Mouse (Mus musculus) hindbrain, postnatal 0 days (tissue): ENCODE measurements at regions not wholly inside any gene's neighbourhood (a gene's known extent, or its start where the extent isn't known, plus 50 kb on each side); places are given as distances from the start of the nearest gene placed in this dataset.
"Not testable (repeated sequence)": the region's sequence is repeated elsewhere in the genome, so short reads cannot be mapped to it uniquely, and the experiment has no call there.

Experiments used
- ATAC-seq: fragments of 200-750 bp; cut with Nextera tagmentation; 2 replicates; pipeline ENCODE4 v1.8.0; 2017; ENCODE audit warnings: mild to moderate bottlenecking, moderate TSS enrichment, moderate library complexity
- DNase-seq: peaks from one replicate; pipeline ENCODE4 v3.0.0-alpha.2; 2015; ENCODE audit warnings: low spot score
- H3K27ac ChIP-seq: fragments of 300-500 bp; sonication (generic); 2 replicates; pipeline ENCODE4 v1.5.1; 2014; ENCODE audit warnings: mild to moderate bottlenecking
- H3K27me3 ChIP-seq: fragments of 300-500 bp; sonication (generic); 2 replicates; pipeline ENCODE4 v1.6.1; 2014; ENCODE audit warnings: low read length, mixed read lengths; ENCODE audit not compliant: insufficient read depth
- H3K36me3 ChIP-seq: fragments of 300-500 bp; sonication (generic); 2 replicates; pipeline ENCODE4 v1.6.1; 2014; ENCODE audit warnings: low read length, mixed read lengths; ENCODE audit not compliant: insufficient read depth
- H3K4me1 ChIP-seq: fragments of 300-500 bp; sonication (generic); 2 replicates; pipeline ENCODE4 v1.6.1; 2014; ENCODE audit warnings: antibody characterized with exemption, low read length, mixed read lengths; ENCODE audit not compliant: insufficient read depth
- H3K4me2 ChIP-seq: fragments of 300-500 bp; sonication (generic); 2 replicates; pipeline ENCODE4 v1.6.1; 2014; ENCODE audit warnings: low read depth, mild to moderate bottlenecking, low read length, moderate library complexity, mixed read lengths
- H3K4me3 ChIP-seq: fragments of 300-500 bp; sonication (generic); 2 replicates; pipeline ENCODE4 v1.5.1; 2014; ENCODE audit warnings: low read length
- H3K9ac ChIP-seq: fragments of 300-500 bp; sonication (generic); replicated peaks from 2 replicates; pipeline ENCODE4 v1.6.1; 2014; ENCODE audit warnings: mild to moderate bottlenecking, low read length, moderate library complexity, mixed read lengths
- H3K9me3 ChIP-seq: fragments of 300-500 bp; sonication (generic); 2 replicates; pipeline ENCODE4 v1.6.1; 2016; ENCODE audit warnings: low read length, mixed read lengths
- CTCF ChIP-seq: IDR thresholded peaks from 2 replicates; pipeline ENCODE4 v1.5.1; 2016; ENCODE audit warnings: antibody characterized with exemption, control low read depth, low read depth
- WGBS: fragments of 180-500 bp; shearing (Covaris S2); extraction: QIAGEN DNeasy Blood & Tissue Kit; methylation state at CpG from one replicate; pipeline ENCODE4 v1.1.7; 2014; 5-methylcytosine and 5-hydroxymethylcytosine counted together

DNA sequence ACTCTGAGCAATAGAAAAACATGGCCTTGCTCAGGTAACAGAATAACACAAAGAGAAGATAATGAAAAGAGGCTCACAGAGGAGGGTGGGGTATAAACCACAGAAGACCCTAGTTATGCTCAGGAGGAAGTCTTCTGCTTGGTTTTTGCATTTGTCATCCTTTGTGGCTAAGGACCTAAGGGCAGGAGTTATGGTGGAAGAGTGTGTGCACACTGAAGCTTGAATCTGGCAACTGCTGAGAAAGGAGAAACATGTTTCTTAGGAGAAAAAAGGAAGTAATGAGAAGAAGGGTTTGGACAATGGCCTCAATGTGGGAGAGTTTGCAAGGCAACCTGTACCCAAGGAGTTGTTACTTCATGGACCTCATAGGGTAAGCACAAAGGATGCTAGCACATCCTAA, 106.8 kb upstream of the Nyap2 start:
- no peaks in the 10 kb centered on the region for H3K36me3 ChIP-seq
- no peak overlapping the region for H3K27ac ChIP-seq
- DNase-seq, result no peak
- no peak for ATAC-seq
- no peak overlapping the region for H3K9ac ChIP-seq
- TF ChIP-seq CTCF, result no peak
- H3K9me3 ChIP-seq, result no peaks in the 10 kb centered on the region
- H3K4me2 ChIP-seq, result no peak overlapping the region
- H3K4me1 ChIP-seq, result no peaks in the 10 kb centered on the region
- no peaks in the 10 kb centered on the region for H3K27me3 ChIP-seq
- no peak overlapping the region for H3K4me3 ChIP-seq

DNA sequence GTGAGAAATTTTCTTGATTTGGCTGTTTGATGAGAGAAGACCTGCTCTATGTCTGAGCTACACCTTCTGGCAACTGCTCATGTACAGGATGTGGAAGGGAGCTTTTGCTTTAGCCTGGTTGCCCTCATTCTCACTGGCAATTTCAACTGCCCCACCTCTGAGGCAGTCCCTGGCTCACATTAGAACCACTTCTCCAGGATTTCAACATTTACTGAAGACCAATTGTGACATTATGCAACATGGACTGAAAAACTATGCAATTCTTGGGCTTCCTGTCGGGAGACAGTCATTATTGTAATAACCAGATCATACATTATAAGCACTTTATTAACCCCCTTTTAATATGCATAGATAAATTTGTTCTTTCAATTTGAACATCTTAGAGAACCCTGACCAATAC, 107.6 kb upstream of the Nyap2 start:
- Histone ChIP-seq H3K4me3 (no peak overlapping the region), H3K9ac (no peak overlapping the region), H3K9me3 (no peaks in the 10 kb centered on the region), H3K36me3 (no peaks in the 10 kb centered on the region), H3K4me1 (no peaks in the 10 kb centered on the region), H3K4me2 (no peak overlapping the region), H3K27ac (no peak overlapping the region), H3K27me3 (no peaks in the 10 kb centered on the region)
- WGBS, result 86% methylated on average over 1 of the region's 1 CpGs
- no peak for DNase-seq
- no peak for ATAC-seq
- no peak for TF ChIP-seq CTCF

DNA sequence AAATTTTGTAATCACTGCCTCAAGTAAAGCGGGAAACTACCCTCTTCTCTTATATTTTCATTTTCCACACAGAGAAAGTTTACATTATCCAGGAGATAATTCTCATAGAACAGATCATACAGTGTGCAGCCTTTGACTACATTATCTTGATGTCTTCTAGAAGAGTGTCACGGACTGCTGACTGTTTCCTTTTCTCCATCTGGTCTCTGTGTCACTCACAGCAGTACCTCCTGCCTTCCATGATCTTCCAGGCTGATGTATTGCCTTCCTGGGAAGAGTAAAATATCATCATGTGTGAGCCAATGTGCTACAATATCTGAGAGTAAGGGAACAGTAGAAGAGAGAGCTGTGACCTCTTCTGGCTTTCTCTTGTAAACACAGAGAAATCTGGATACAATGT, 111.0 kb upstream of the Nyap2 start:
- Histone ChIP-seq H3K4me3 (no peak overlapping the region), H3K36me3 (no peaks in the 10 kb centered on the region), H3K4me2 (no peak overlapping the region), H3K4me1 (no peaks in the 10 kb centered on the region), H3K9ac (no peak overlapping the region), H3K27ac (no peak overlapping the region), H3K27me3 (no peaks in the 10 kb centered on the region), H3K9me3 (no peaks in the 10 kb centered on the region)
- peak; percentile 32 for DNase-seq
- peak; percentile 51; the same call in 1 of the 2 replicates for ATAC-seq
- TF ChIP-seq CTCF, result peak; percentile 10; the same call in 1 of the 2 replicates
- 76% methylated on average over 2 of the region's 2 CpGs for WGBS

DNA sequence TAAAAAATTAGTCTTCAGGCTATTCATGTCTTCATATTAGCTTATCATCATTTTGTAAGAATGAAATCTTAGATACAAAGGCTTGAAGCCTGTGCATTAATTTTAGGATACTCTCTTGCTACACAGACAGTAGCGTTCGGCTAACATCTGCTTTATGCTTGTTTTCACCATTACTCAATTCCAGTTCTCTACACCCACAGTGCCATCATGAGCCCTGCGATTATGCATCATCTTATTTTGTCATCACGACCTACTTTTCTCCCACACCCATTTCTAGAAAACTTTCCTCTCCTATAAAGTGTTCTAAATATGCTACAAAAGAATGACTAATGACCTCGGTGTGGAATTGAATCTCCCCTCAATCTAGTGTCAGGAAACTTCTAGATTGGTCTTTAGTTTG, 112.4 kb upstream of the Nyap2 start:
- ATAC-seq (no peak), DNase-seq (no peak)
- no peak overlapping the region for H3K27ac ChIP-seq
- H3K36me3 ChIP-seq, result no peaks in the 10 kb centered on the region
- H3K4me2 ChIP-seq, result no peak overlapping the region
- no peaks in the 10 kb centered on the region for H3K9me3 ChIP-seq
- H3K27me3 ChIP-seq, result no peaks in the 10 kb centered on the region
- 85% methylated on average over 5 of the region's 5 CpGs for WGBS
- no peak overlapping the region for H3K9ac ChIP-seq
- no peak for TF ChIP-seq CTCF
- no peak overlapping the region for H3K4me3 ChIP-seq
- H3K4me1 ChIP-seq, result no peaks in the 10 kb centered on the region

DNA sequence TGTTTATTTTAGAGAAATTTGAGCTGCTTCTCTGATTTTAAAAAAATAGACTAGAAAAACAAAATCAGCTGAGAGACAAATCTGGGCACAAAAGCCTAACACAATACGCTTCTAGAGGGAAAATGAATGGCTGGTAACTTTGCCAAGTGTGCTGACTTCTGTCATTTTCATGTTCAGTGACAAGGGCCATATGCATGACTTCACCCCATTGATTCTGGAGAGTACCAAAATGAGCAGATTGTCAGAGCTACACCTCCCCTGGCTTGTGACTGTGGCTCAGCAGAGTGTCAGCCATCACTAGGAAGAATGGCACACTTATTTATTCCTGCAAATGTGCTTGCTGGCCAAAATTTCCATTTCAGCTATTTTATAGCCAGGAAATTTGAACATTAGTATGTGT, 112.9 kb upstream of the Nyap2 start:
- H3K36me3 ChIP-seq, result no peaks in the 10 kb centered on the region
- no peak overlapping the region for H3K4me3 ChIP-seq
- H3K4me2 ChIP-seq, result no peak overlapping the region
- no peak for TF ChIP-seq CTCF
- H3K9ac ChIP-seq, result no peak overlapping the region
- H3K27me3 ChIP-seq, result no peaks in the 10 kb centered on the region
- H3K27ac ChIP-seq, result no peak overlapping the region
- 52% methylated on average over 1 of the region's 1 CpGs for whole genome bisulfite sequencing
- ATAC-seq, result 0 out of 2 replicates have a peak, but pooled peaks have one; percentile 62
- peak; percentile 62 for DNase-seq
- no peaks in the 10 kb centered on the region for H3K9me3 ChIP-seq
- no peaks in the 10 kb centered on the region for H3K4me1 ChIP-seq

DNA sequence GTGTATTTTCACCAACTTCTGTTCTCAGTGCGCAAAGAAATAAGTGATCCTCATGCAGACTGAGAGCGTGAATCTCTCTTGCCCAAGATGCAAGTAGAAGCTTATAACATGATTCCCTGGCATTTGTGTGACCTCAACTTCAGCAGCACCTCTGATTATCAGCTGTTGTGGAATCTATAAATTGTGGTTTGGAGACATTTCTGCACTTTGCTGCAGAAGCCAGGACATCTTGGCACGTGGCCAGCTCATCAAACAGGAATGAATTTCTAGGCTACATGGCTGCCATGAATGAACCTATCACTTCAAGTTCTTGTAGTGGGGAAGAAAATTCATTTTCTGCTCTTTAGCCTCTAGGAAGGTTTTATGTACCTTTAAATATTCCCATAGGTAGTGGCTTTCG, 126.3 kb upstream of the Nyap2 start:
- no peak for TF ChIP-seq CTCF

DNA sequence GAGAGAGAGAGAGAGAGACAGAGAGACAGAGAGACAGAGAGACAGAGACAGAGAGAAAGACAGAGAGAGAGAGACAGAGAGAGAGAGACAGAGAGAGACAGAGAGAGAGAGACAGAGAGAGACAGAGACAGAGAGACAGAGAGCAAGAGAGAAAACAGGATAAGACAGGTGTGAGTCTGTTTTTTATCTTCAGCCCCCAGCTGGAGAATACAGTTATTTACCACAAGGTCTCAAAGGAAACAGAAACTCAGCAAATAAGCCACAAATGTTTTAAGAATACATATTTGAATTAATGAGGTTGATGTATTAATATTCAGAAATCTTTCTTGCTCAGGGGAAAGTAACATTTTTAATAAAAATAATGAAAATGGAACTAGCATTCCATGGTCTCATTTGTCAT, 130.7 kb upstream of the Nyap2 start:
- not testable (repeated sequence) for H3K9me3 ChIP-seq, ATAC-seq, H3K4me1 ChIP-seq, H3K27ac ChIP-seq, H3K27me3 ChIP-seq, H3K4me3 ChIP-seq, DNase-seq, H3K4me2 ChIP-seq, H3K9ac ChIP-seq, H3K36me3 ChIP-seq

More for the DNA sequence above, 126.3 kb upstream of the Nyap2 start:
- peak; percentile 10 for DNase-seq
- H3K9ac ChIP-seq, result no peak overlapping the region
- no peak overlapping the region for H3K27ac ChIP-seq
- no peaks in the 10 kb centered on the region for H3K9me3 ChIP-seq
- WGBS, result 91% methylated on average over 4 of the region's 4 CpGs
- ATAC-seq, result no peak
- no peak overlapping the region for H3K4me2 ChIP-seq
- H3K36me3 ChIP-seq, result no peaks in the 10 kb centered on the region
- no peaks in the 10 kb centered on the region for H3K27me3 ChIP-seq
- H3K4me3 ChIP-seq, result no peak overlapping the region
- no peaks in the 10 kb centered on the region for H3K4me1 ChIP-seq

DNA sequence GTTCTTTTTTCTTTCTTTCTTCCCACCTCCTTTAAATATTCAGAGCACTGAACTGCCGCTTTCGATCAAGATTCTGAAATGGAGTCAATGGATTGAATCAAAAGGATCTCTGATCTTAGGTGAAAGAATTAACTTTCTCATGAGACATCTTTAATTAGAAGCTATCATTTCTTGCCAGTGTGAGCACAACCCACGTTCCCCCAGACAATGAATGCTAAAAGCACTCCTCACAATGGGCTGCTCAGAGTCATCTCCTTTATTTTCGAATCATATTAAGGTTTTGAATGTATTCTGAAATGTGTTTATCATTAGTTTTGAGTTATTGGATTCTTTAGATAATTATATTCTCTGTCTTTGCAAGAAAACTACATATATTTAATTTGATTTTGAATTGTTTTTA, 137.4 kb upstream of the Nyap2 start:
- Histone ChIP-seq H3K27ac (no peak overlapping the region), H3K9ac (no peak overlapping the region), H3K4me3 (no peak overlapping the region), H3K4me1 (no peaks in the 10 kb centered on the region), H3K9me3 (no peaks in the 10 kb centered on the region), H3K4me2 (no peak overlapping the region), H3K27me3 (no peaks in the 10 kb centered on the region), H3K36me3 (no peaks in the 10 kb centered on the region)
- no peak for ATAC-seq
- WGBS, result 63% methylated on average over 4 of the region's 4 CpGs
- no peak for DNase-seq
- no peak for TF ChIP-seq CTCF
